Mouse (Mus musculus) CH12.LX (cell line): ENCODE measurements at regions not wholly inside any gene's neighbourhood (a gene's known extent, or its start where the extent isn't known, plus 50 kb on each side); places are given as distances from the start of the nearest gene placed in this dataset.

ENCODE experiments used
- DNase-seq: peaks from one replicate; pipeline ENCODE4 v3.0.0-alpha.2; 2013; ENCODE audit errors: extremely low read depth
- H3K27ac ChIP-seq: 2 replicates; pipeline ENCODE4 v1.5.1; 2012; ENCODE audit warnings: low read depth, mild to moderate bottlenecking, control low read depth, moderate library complexity; ENCODE audit not compliant: insufficient read depth
- H3K27me3 ChIP-seq: replicated peaks from 2 replicates; pipeline ENCODE3; 2012; ENCODE audit warnings: inconsistent platforms
- H3K36me3 ChIP-seq, 2 experiments: replicated peaks in 1 of 2; 2 replicates each; pipeline versions ENCODE3 to v1.6.1; 2012; ENCODE audit warnings: inconsistent platforms in 1 of 2, low read length in 1 of 2, mild to moderate bottlenecking in 1 of 2, mixed read lengths in 1 of 2, moderate library complexity in 1 of 2; ENCODE audit not compliant: control insufficient read depth in 1 of 2, insufficient read depth in 1 of 2
- H3K4me1 ChIP-seq, 2 experiments: 2 replicates each; pipeline ENCODE4 v1.6.1; 2012; ENCODE audit warnings: inconsistent platforms in 1 of 2, moderate library complexity in 1 of 2; ENCODE audit not compliant: insufficient read depth in 2 of 2, control insufficient read depth in 1 of 2
- H3K4me2 ChIP-seq: 2 replicates; pipeline ENCODE4 v1.6.1; 2012; ENCODE audit warnings: low read depth, mild to moderate bottlenecking, control low read depth; ENCODE audit not compliant: poor library complexity, insufficient read depth, severe bottlenecking
- H3K4me3 ChIP-seq, 3 experiments: fragments of 150-350 bp in 1 of 3; sonication (generic) in 1 of 3; replicated peaks in 1 of 3; 2 replicates each; pipeline versions ENCODE3 to v1.5.1; 2011 to 2012; ENCODE audit warnings: low read depth in 2 of 3, low read length in 2 of 3, mild to moderate bottlenecking in 2 of 3, moderate library complexity in 2 of 3, control low read depth in 1 of 3, improper control_type of control experiment in 1 of 3, inconsistent platforms in 1 of 3, mixed read lengths in 1 of 3; ENCODE audit not compliant: poor library complexity in 1 of 3
- H3K79me2 ChIP-seq: replicated peaks from 2 replicates; pipeline ENCODE4 v1.6.1; 2012; ENCODE audit warnings: mild to moderate bottlenecking, moderate library complexity; ENCODE audit not compliant: control insufficient read depth, poor library complexity, insufficient read depth, severe bottlenecking; ENCODE audit errors: extremely low read depth
- H3K9ac ChIP-seq: 2 replicates; pipeline ENCODE4 v1.6.1; 2012; ENCODE audit warnings: low read depth, mild to moderate bottlenecking, control low read depth, moderate library complexity; ENCODE audit not compliant: insufficient read depth
- H3K9me3 ChIP-seq: replicated peaks from 2 replicates; pipeline ENCODE3; 2012; ENCODE audit warnings: low read length, inconsistent platforms, mixed read lengths
- CHD2 ChIP-seq: IDR thresholded peaks from 2 replicates; pipeline ENCODE4 v1.6.1; 2011; ENCODE audit warnings: low read length, improper control_type of control experiment
- CTCF ChIP-seq, 2 experiments: IDR thresholded peaks in 1 of 2; conservative IDR thresholded peaks in 1 of 2; 2 replicates each; pipeline ENCODE4 v1.5.1; 2011 to 2012; ENCODE audit warnings: low read depth in 2 of 2, low read length in 2 of 2, improper control_type of control experiment in 1 of 2, inconsistent platforms in 1 of 2, mild to moderate bottlenecking in 1 of 2, moderate library complexity in 1 of 2
- EP300 ChIP-seq: IDR thresholded peaks from 2 replicates; pipeline ENCODE4 v1.6.1; 2011; ENCODE audit warnings: low read length, improper control_type of control experiment
- GABPA ChIP-seq: IDR thresholded peaks from 2 replicates; pipeline ENCODE4 v1.6.1; 2012; ENCODE audit warnings: low read depth, low read length, improper control_type of control experiment, inconsistent platforms; ENCODE audit not compliant: insufficient replicate concordance
- MAFK ChIP-seq: IDR thresholded peaks from 2 replicates; pipeline ENCODE4 v1.6.1; 2011; ENCODE audit warnings: low read length, improper control_type of control experiment; ENCODE audit not compliant: insufficient replicate concordance
- MAX ChIP-seq: IDR thresholded peaks from 2 replicates; pipeline ENCODE4 v1.6.1; 2011; ENCODE audit warnings: low read length, improper control_type of control experiment
- MYC ChIP-seq: IDR thresholded peaks from 2 replicates; pipeline ENCODE4 v1.6.1; 2011; ENCODE audit warnings: low read depth, mild to moderate bottlenecking, improper control_type of control experiment, low read length
- NELFE ChIP-seq: IDR thresholded peaks from 2 replicates; pipeline ENCODE4 v1.6.1; 2011; ENCODE audit warnings: low read depth, low read length, improper control_type of control experiment
- NRF1 ChIP-seq: IDR thresholded peaks from 2 replicates; pipeline ENCODE4 v1.6.1; 2014; ENCODE audit warnings: low read depth, mild to moderate bottlenecking, inconsistent platforms, low read length, improper control_type of control experiment, moderate library complexity
- POLR2A ChIP-seq: IDR thresholded peaks from 2 replicates; pipeline ENCODE4 v1.6.1; 2011; ENCODE audit warnings: low read depth, mild to moderate bottlenecking, improper control_type of control experiment, low read length
- POLR2AphosphoS2 ChIP-seq: IDR thresholded peaks from 2 replicates; pipeline ENCODE4 v1.6.1; 2011; ENCODE audit warnings: low read depth, low read length, improper control_type of control experiment
- SIN3A ChIP-seq: IDR thresholded peaks from 2 replicates; pipeline ENCODE4 v1.6.1; 2012; ENCODE audit warnings: low read length, improper control_type of control experiment, inconsistent platforms
- UBTF ChIP-seq: IDR thresholded peaks from 2 replicates; pipeline ENCODE4 v1.6.1; 2012; ENCODE audit warnings: low read depth, mild to moderate bottlenecking, inconsistent platforms, low read length, improper control_type of control experiment, moderate library complexity
- USF2 ChIP-seq: conservative IDR thresholded peaks from 2 replicates; pipeline ENCODE4 v1.6.1; 2011; ENCODE audit warnings: low read depth, low read length, improper control_type of control experiment
- ZKSCAN1 ChIP-seq: IDR thresholded peaks from 2 replicates; pipeline ENCODE4 v1.6.1; 2012; ENCODE audit warnings: low read depth, inconsistent platforms, low read length, improper control_type of control experiment, borderline replicate concordance
- ZMIZ1 ChIP-seq: IDR thresholded peaks from 2 replicates; pipeline ENCODE4 v1.6.1; 2012; ENCODE audit warnings: low read depth, mild to moderate bottlenecking, inconsistent platforms, low read length, improper control_type of control experiment
- ZNF384 ChIP-seq: IDR thresholded peaks from 2 replicates; pipeline ENCODE4 v1.6.1; 2012; ENCODE audit warnings: low read depth, low read length, improper control_type of control experiment, inconsistent platforms
- dilution Hi-C: fragments of 300-500 bp; cut with MboI; formaldehyde crosslinking; loops from 2 replicates; pipeline ENCODE4 v1.14.3; 2020; ENCODE audit warnings: low sequenced_read_pairs; ENCODE audit not compliant: extremely low pct_unique_long_range_greater_than_20kb, extremely low pct_ligation_motif_present
- in situ Hi-C: fragments of 300-500 bp; cut with MboI; formaldehyde crosslinking; loops from 3 replicates; pipeline ENCODE4 v1.14.3; 2019; ENCODE audit warnings: low sequenced_read_pairs, low pct_ligation_motif_present, low pct_unique_long_range_greater_than_20kb, mixed read lengths

GRCm38 (mm10) chr3:34512503-34513145 is 137.6 kb upstream of the Sox2 start:
- Histone ChIP-seq H3K36me3 (no peaks in the 10 kb centered on the region), H3K27ac (no peak overlapping the region), H3K4me3 (no peak overlapping the region), H3K4me2 (no peak overlapping the region), H3K27me3 (no peaks in the 10 kb centered on the region), H3K9ac (no peak overlapping the region), H3K79me2 (no peaks in the 10 kb centered on the region), H3K9me3 (peaks cover 16% of the 10 kb centered on the region), H3K4me1 (no peaks in the 10 kb centered on the region)
- no peak for TF ChIP-seq EP300
- TF ChIP-seq ZMIZ1: no peak
- TF ChIP-seq USF2: no peak
- no peak for TF ChIP-seq NELFE
- TF ChIP-seq POLR2A: no peak
- no peak for TF ChIP-seq MAX
- no peak for TF ChIP-seq ZNF384
- no peak for TF ChIP-seq UBTF
- no peak for TF ChIP-seq MYC
- no peak for TF ChIP-seq ZKSCAN1
- TF ChIP-seq CHD2: no peak
- no peak for TF ChIP-seq SIN3A
- DNase-seq: no peak
- dilution Hi-C loops (no loop called here), in situ Hi-C loops (no loop called here)

- Histone ChIP-seq H3K4me1 (no peaks in the 10 kb centered on the region), H3K9ac (no peak overlapping the region), H3K79me2 (no peaks in the 10 kb centered on the region), H3K4me2 (no peak overlapping the region), H3K9me3 (peaks cover 16% of the 10 kb centered on the region), H3K27me3 (no peaks in the 10 kb centered on the region), H3K4me3 (no peak overlapping the region), H3K27ac (no peak overlapping the region), H3K36me3 (no peaks in the 10 kb centered on the region)
- dilution Hi-C loops (no loop called here), in situ Hi-C loops (no loop called here)
- no peak for TF ChIP-seq GABPA
- no peak for TF ChIP-seq USF2
- no peak for TF ChIP-seq POLR2AphosphoS2
- no peak for TF ChIP-seq CTCF (conservative IDR thresholded peaks at IDR 0.05 in 1 of 2, IDR thresholded peaks at IDR 0.05 in 1 of 2; ENCODE audit: low read depth in 2 of 2, low read length in 2 of 2)
- TF ChIP-seq MYC: no peak
- no peak for TF ChIP-seq NRF1
- TF ChIP-seq MAFK: no peak
- no peak for DNase-seq
Measured at GRCm38 (mm10) chr3:34510723-34511122, 139.5 kb upstream of the Sox2 start.
